Mouse (Mus musculus): ENCODE results near the gene Rprd1b. TPM values are rescaled to one million over a fixed set of nuclear protein-coding genes. Genes with fewer than 3 reads are reported as not detected.

Rprd1b gene
- polyA plus RNA-seq (2016; fragmentation: Nextera tagmentation; extraction: Ambion mirVana), result 54.0 and 57.9 TPM in 2 replicates

GRCm38 (mm10) chr2:158028354-158028863 lies at the start of gene Rprd1b, which contains the start of gene Tti1:
Rprd1b (plus strand) TSS chr2:158028497.
Tti1 (minus strand) TSS chr2:158028433.
- Histone ChIP-seq H3K36me3 (replicated peaks) (peaks cover 21% of the 10 kb centered on the region), H3K4me3 (peak within 1 kb of the TSS; percentile 97), H3K9me3 (no peaks in the 10 kb centered on the region), H3K4me1 (peaks cover 39% of the 10 kb centered on the region), H3K27me3 (replicated peaks; ENCODE audit: low read depth, poor library complexity, severe bottlenecking) (no peaks in the 10 kb centered on the region), H3K27ac (replicated peaks) (peak within 1 kb of the TSS; percentile 96)
- peak; percentile 95 for DNase-seq (ENCODE audit: low spot score)
- WGBS, result under 1% methylated on average over 52 of the region's 52 CpGs

DNA sequence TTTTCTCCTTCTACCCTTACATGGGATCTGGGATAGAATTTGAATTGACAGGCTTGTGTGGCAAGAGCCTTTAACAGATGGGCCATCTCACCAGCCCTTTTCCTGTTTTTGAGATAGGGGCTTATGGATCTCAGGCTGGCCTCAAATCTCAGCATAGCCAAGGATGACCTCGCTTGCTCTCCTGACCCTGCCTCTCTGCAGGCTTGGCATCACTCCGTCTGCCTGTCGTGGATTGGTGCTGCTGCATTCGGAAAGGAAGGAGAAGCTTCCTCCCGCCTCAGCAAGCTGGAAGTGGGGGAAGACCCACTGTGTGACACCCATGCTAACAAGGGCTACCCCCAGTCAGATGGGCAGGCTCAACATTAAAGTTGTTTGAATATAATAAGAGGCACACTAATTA lies 49.1 kb upstream of the Rprd1b start:
- Histone ChIP-seq H3K36me3 (replicated peaks) (peaks cover 30% of the 10 kb centered on the region), H3K4me3 (no peak overlapping the region), H3K27me3 (replicated peaks; ENCODE audit: low read depth, poor library complexity, severe bottlenecking) (peaks cover 22% of the 10 kb centered on the region), H3K9me3 (no peaks in the 10 kb centered on the region), H3K4me1 (peaks cover 17% of the 10 kb centered on the region), H3K27ac (replicated peaks) (no peak overlapping the region)
- DNase-seq (ENCODE audit: low spot score), result no peak
- WGBS, result 63% methylated on average over 5 of the region's 5 CpGs

DNA sequence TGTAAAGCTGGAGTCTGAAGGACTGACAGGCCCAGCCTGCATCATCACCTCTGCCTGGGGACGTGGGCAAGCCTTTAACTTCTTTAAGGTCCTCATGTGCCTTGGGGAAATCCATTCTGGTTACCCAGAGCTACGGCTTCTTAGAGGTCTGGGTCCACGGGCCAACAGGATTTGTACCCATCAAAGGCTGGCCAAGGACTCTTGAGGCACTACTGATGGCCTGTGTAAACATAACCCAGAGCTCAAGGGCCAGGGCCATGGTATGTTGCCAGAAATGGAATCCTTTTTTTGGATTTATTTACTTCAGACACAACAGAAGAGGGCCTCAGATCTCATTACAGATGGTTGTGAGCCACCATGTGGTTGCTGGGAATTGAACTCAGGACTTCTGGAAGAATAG lies 45.6 kb upstream of the Rprd1b start:
- peaks cover 50% of the 10 kb centered on the region for H3K36me3 ChIP-seq (replicated peaks)

GRCm38 (mm10) chr2:157983276-157983675 lies 45.0 kb upstream of the Rprd1b start:
- no peak for DNase-seq (ENCODE audit: low spot score)
- 89% methylated on average over 4 of the region's 4 CpGs for WGBS
- H3K36me3 ChIP-seq (replicated peaks), result peaks cover 53% of the 10 kb centered on the region

More for the DNA sequence above, 45.6 kb upstream of the Rprd1b start:
- WGBS, result 88% methylated on average over 3 of the region's 3 CpGs
- no peak overlapping the region for H3K4me3 ChIP-seq
- no peak for DNase-seq (ENCODE audit: low spot score)
- no peaks in the 10 kb centered on the region for H3K27me3 ChIP-seq (replicated peaks; ENCODE audit: low read depth, poor library complexity, severe bottlenecking)
- H3K4me1 ChIP-seq, result 0 out of 2 replicates have a peak, but pooled peaks cover 2% of the 10 kb centered on the region
- H3K27ac ChIP-seq (replicated peaks), result no peak overlapping the region
- no peaks in the 10 kb centered on the region for H3K9me3 ChIP-seq

GRCm38 (mm10) chr2:157985611-157986010 lies 42.7 kb upstream of the Rprd1b start:
- H3K27me3 ChIP-seq (replicated peaks; ENCODE audit: low read depth, poor library complexity, severe bottlenecking), result no peaks in the 10 kb centered on the region
- DNase-seq (ENCODE audit: low spot score), result no peak
- H3K9me3 ChIP-seq, result no peaks in the 10 kb centered on the region
- WGBS, result 88% methylated on average over 4 of the region's 4 CpGs
- peaks cover 62% of the 10 kb centered on the region for H3K36me3 ChIP-seq (replicated peaks)
- no peak overlapping the region for H3K27ac ChIP-seq (replicated peaks)
- H3K4me3 ChIP-seq, result no peak overlapping the region
- H3K4me1 ChIP-seq, result peaks cover 5% of the 10 kb centered on the region; the same call in 1 of the 2 replicates

More at GRCm38 (mm10) chr2:157983276-157983675, 45.0 kb upstream of the Rprd1b start:
- no peaks in the 10 kb centered on the region for H3K9me3 ChIP-seq
- H3K27ac ChIP-seq (replicated peaks), result no peak overlapping the region
- H3K4me3 ChIP-seq, result no peak overlapping the region
- 0 out of 2 replicates have a peak, but pooled peaks cover 2% of the 10 kb centered on the region for H3K4me1 ChIP-seq
- H3K27me3 ChIP-seq (replicated peaks; ENCODE audit: low read depth, poor library complexity, severe bottlenecking), result no peaks in the 10 kb centered on the region

- H3K36me3 ChIP-seq (replicated peaks), result peaks cover 62% of the 10 kb centered on the region
- H3K9me3 ChIP-seq, result no peaks in the 10 kb centered on the region
- no peaks in the 10 kb centered on the region for H3K27me3 ChIP-seq (replicated peaks; ENCODE audit: low read depth, poor library complexity, severe bottlenecking)
- H3K27ac ChIP-seq (replicated peaks), result no peak overlapping the region
- peaks cover 5% of the 10 kb centered on the region; the same call in 1 of the 2 replicates for H3K4me1 ChIP-seq
- 91% methylated on average over 6 of the region's 6 CpGs for WGBS
- no peak for DNase-seq (ENCODE audit: low spot score)
- no peak overlapping the region for H3K4me3 ChIP-seq
Observed at GRCm38 (mm10) chr2:157986235-157986634, 42.1 kb upstream of the Rprd1b start.

DNA sequence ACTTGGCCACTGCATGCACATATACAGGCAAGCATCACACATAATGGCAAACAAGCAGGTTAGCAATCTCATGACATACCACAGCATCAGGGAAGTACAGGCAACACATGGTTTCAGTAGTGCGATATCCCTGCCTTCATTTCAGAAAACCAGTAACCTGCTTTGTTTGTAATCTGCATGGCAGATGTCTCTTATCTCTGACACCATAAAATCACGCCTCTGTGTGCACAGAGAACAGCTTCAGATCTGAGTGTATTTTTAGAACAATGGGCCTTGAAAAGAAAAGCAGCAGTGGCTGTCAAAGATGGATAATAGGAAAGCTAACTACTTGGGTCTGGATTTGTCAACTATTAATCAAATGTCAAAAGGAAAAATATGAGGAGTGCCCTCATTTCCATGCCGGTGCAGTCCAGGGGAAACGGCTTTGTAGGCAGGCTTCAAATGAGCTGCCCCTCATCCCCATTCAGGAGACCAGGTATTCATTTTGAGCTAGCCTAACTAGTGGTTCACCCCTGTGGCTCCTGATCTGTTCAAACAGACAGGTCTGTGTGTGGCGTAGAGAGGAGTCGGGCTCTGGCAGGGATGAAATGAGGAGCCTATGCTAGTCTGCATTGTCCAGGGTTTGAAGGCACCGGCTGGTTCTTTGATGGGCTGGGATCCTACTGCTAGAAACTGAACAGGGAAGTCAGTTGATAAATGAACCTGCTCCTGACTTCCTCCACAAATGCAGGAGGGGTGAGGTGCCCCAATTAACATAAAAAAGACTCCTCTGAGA lies 39.7 kb upstream of the Rprd1b start:
- Histone ChIP-seq H3K9me3 (no peaks in the 10 kb centered on the region), H3K4me3 (no peak overlapping the region), H3K36me3 (replicated peaks) (peaks cover 71% of the 10 kb centered on the region), H3K27me3 (replicated peaks; ENCODE audit: low read depth, poor library complexity, severe bottlenecking) (no peaks in the 10 kb centered on the region), H3K27ac (replicated peaks) (no peak overlapping the region), H3K4me1 (peaks cover 5% of the 10 kb centered on the region; the same call in 1 of the 2 replicates)
- DNase-seq (ENCODE audit: low spot score), result no peak
- 87% methylated on average over 7 of the region's 7 CpGs for WGBS

DNA sequence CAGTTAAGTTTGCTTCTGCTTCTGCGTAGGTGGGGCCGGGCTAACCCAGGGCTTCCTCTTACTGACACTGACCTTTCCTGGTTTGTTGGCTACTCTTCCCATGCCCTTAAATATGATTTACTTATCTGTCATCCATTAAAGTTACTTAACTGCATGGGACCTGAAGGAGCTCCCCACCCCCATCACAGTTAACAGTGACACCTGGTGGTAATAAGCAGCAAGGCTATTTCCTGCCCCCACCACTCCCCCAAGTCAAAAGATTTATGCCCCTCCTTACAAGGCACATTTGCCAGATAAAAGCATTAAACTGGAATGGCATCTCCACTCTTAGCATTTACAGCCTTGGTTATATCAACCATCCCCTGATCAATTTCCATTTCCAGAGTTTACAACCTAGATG lies 38.4 kb upstream of the Rprd1b start:
- no peak for DNase-seq (ENCODE audit: low spot score)
- peaks cover 84% of the 10 kb centered on the region for H3K36me3 ChIP-seq (replicated peaks)
- no peak overlapping the region for H3K27ac ChIP-seq (replicated peaks)
- no peak overlapping the region for H3K4me3 ChIP-seq
- no peaks in the 10 kb centered on the region for H3K9me3 ChIP-seq
- H3K4me1 ChIP-seq, result peaks cover 5% of the 10 kb centered on the region; the same call in 1 of the 2 replicates
- WGBS, result 90% methylated on average over 2 of the region's 2 CpGs
- no peaks in the 10 kb centered on the region for H3K27me3 ChIP-seq (replicated peaks; ENCODE audit: low read depth, poor library complexity, severe bottlenecking)

DNA sequence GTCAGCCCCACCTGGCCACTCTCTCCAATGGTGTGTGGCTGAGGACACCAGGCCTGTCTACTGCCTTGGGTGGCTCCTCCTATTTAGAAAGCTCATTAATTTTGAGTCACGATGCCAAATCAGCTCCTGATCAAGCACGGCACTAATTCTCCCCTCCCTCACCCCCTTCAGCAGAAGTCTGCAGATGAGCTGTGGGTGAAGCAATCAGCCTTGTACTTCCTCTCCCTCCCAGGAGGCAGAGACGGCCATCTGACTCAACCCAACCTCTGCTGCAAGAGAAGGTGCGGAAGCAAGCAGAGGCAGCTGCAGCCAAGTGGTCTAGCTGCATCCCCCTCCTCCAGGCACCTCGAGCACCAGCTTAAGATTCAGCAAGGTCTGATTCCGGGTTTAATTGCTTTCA lies 37.3 kb upstream of the Rprd1b start:
- H3K36me3 ChIP-seq (replicated peaks), result peaks cover 86% of the 10 kb centered on the region
- 82% methylated on average over 6 of the region's 6 CpGs for WGBS

GRCm38 (mm10) chr2:157992501-157992900 lies 35.8 kb upstream of the Rprd1b start:
- 95% methylated on average over 4 of the region's 4 CpGs for WGBS
- H3K36me3 ChIP-seq (replicated peaks), result peaks cover 89% of the 10 kb centered on the region

More for the DNA sequence above, 37.3 kb upstream of the Rprd1b start:
- no peak overlapping the region for H3K27ac ChIP-seq (replicated peaks)
- no peaks in the 10 kb centered on the region for H3K9me3 ChIP-seq
- H3K27me3 ChIP-seq (replicated peaks; ENCODE audit: low read depth, poor library complexity, severe bottlenecking), result no peaks in the 10 kb centered on the region
- no peak for DNase-seq (ENCODE audit: low spot score)
- H3K4me3 ChIP-seq, result no peak overlapping the region
- H3K4me1 ChIP-seq, result peaks cover 5% of the 10 kb centered on the region; the same call in 1 of the 2 replicates

GRCm38 (mm10) chr2:157998817-157999216 lies 29.5 kb upstream of the Rprd1b start:
- DNase-seq (ENCODE audit: low spot score), result no peak
- no peaks in the 10 kb centered on the region for H3K27me3 ChIP-seq (replicated peaks; ENCODE audit: low read depth, poor library complexity, severe bottlenecking)
- no peak overlapping the region for H3K4me3 ChIP-seq
- WGBS, result 92% methylated on average over 3 of the region's 3 CpGs
- no peaks in the 10 kb centered on the region for H3K4me1 ChIP-seq
- peaks cover 57% of the 10 kb centered on the region for H3K36me3 ChIP-seq (replicated peaks)
- no peaks in the 10 kb centered on the region for H3K9me3 ChIP-seq
- H3K27ac ChIP-seq (replicated peaks), result no peak overlapping the region

More at GRCm38 (mm10) chr2:157992501-157992900, 35.8 kb upstream of the Rprd1b start:
- Histone ChIP-seq H3K27me3 (replicated peaks; ENCODE audit: low read depth, poor library complexity, severe bottlenecking) (no peaks in the 10 kb centered on the region), H3K4me1 (peaks cover 5% of the 10 kb centered on the region; the same call in 1 of the 2 replicates), H3K27ac (replicated peaks) (no peak overlapping the region), H3K9me3 (no peaks in the 10 kb centered on the region), H3K4me3 (no peak overlapping the region)
- DNase-seq (ENCODE audit: low spot score), result no peak

DNA sequence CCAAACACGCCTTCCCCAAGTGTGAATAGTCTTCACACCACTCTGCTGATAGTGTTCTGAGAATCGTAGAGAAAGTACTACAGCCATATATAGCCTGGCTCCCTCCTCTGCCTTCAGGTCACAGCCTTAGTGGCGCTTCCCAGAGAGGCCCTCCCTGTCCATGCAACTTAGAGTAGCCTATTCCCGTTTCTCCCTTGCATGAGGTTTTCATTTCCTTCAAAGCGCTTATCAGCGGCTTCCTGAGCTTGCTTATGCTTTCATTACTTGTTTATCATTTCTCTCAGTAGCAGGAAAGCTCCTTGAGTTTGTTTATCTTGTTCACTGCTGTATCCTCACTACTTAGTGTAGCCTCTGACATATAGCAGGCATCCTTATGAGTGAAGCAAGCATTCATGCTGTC lies 23.7 kb upstream of the Rprd1b start:
- WGBS, result 79% methylated on average over 6 of the region's 6 CpGs
- no peaks in the 10 kb centered on the region for H3K4me1 ChIP-seq
- H3K27ac ChIP-seq (replicated peaks), result no peak overlapping the region
- no peak overlapping the region for H3K4me3 ChIP-seq
- no peaks in the 10 kb centered on the region for H3K27me3 ChIP-seq (replicated peaks; ENCODE audit: low read depth, poor library complexity, severe bottlenecking)
- no peaks in the 10 kb centered on the region for H3K9me3 ChIP-seq
- peaks cover 63% of the 10 kb centered on the region for H3K36me3 ChIP-seq (replicated peaks)
- DNase-seq (ENCODE audit: low spot score), result no peak

- Histone ChIP-seq H3K4me3 (no peak overlapping the region), H3K4me1 (no peaks in the 10 kb centered on the region), H3K27me3 (replicated peaks; ENCODE audit: low read depth, poor library complexity, severe bottlenecking) (no peaks in the 10 kb centered on the region), H3K27ac (replicated peaks) (no peak overlapping the region), H3K36me3 (replicated peaks) (peaks cover 69% of the 10 kb centered on the region), H3K9me3 (no peaks in the 10 kb centered on the region)
- 94% methylated on average over 4 of the region's 4 CpGs for WGBS
- DNase-seq (ENCODE audit: low spot score), result no peak
Observed at GRCm38 (mm10) chr2:158005641-158006040, 22.7 kb upstream of the Rprd1b start.

Data from embryonic facial prominence, embryonic 10.5 days (tissue).